Mouse (Mus musculus) testis, postnatal 10 days (tissue): ENCODE measurements around the gene Nyap1.
"Not testable (repeated sequence)": the region's sequence is repeated elsewhere in the genome, so short reads cannot be mapped to it uniquely, and the experiment has no call there.

Source experiments
- DNase-seq: peaks from one replicate; pipeline ENCODE4 v3.0.0; 2021; ENCODE audit warnings: low spot score

The Nyap1 gene

GRCm38 (mm10) chr5:137768475-137768874 lies 27.1 kb upstream of the Nyap1 start:
- no peak for DNase-seq

GRCm38 (mm10) chr5:137766270-137766669 lies 24.9 kb upstream of the Nyap1 start:
- no peak for DNase-seq

- no peak for DNase-seq
Measured at GRCm38 (mm10) chr5:137764609-137765340, 23.4 kb upstream of the Nyap1 start.

GRCm38 (mm10) chr5:137759971-137760412 lies 18.6 kb upstream of the Nyap1 start:
- DNase-seq, result peak; percentile 93

GRCm38 (mm10) chr5:137758921-137759534 lies 17.6 kb upstream of the Nyap1 start:
- DNase-seq, result peak; percentile 52

GRCm38 (mm10) chr5:137757887-137758286 lies 16.5 kb upstream of the Nyap1 start:
- peak; percentile 82 for DNase-seq

GRCm38 (mm10) chr5:137756882-137757661 lies 15.7 kb upstream of the Nyap1 start:
- peak; percentile 92 for DNase-seq

- no peak for DNase-seq
Measured at GRCm38 (mm10) chr5:137756106-137756505, 14.7 kb upstream of the Nyap1 start.

GRCm38 (mm10) chr5:137755425-137755824 lies 14.0 kb upstream of the Nyap1 start:
- DNase-seq, result peak; percentile 51

- DNase-seq, result no peak
Measured at GRCm38 (mm10) chr5:137753111-137753832, 11.9 kb upstream of the Nyap1 start.

- no peak for DNase-seq
Measured at GRCm38 (mm10) chr5:137751988-137752387, 10.6 kb upstream of the Nyap1 start.

- DNase-seq, result no peak
Measured at GRCm38 (mm10) chr5:137751221-137751887, 9.9 kb upstream of the Nyap1 start.

- DNase-seq, result not testable (repeated sequence)
Measured at GRCm38 (mm10) chr5:137750212-137750611, 8.8 kb upstream of the Nyap1 start.

- DNase-seq, result no peak
Measured at GRCm38 (mm10) chr5:137749196-137749836, 7.9 kb upstream of the Nyap1 start.

- DNase-seq, result peak; percentile 49
Measured at GRCm38 (mm10) chr5:137748130-137748770, 6.8 kb upstream of the Nyap1 start.

GRCm38 (mm10) chr5:137747326-137747961 lies 6.0 kb upstream of the Nyap1 start:
- DNase-seq, result peak; percentile 73

- DNase-seq, result peak; percentile 79
Measured at GRCm38 (mm10) chr5:137746851-137747325, 5.5 kb upstream of the Nyap1 start.

GRCm38 (mm10) chr5:137746282-137746850 lies 5.0 kb upstream of the Nyap1 start:
- peak; percentile 87 for DNase-seq
